ENCODE assay signal across 13 mouse cellular contexts in the genomic region with DNA sequence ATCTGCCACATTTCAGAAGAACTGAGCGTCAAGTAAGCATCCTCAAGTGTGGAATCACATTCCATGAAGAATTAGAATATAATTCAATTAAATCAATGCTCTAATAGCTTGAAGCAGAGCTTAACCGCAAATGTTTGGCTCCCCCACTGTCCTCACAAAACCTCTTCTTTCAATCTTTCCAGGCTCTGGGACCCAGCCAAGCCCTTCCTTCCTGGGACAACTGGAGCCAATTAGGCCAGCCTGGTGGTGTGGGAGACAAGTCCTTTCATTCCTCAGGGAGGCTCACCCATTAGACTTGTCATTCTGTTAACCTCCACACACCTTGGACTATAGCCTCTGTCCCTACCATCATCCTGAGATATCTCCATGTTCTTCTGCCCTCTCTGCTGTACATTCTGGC. TPM values are rescaled to one million over a fixed set of nuclear protein-coding genes. Genes with fewer than 3 reads are reported as not detected.
A peak's percentile ranks its signal among the peaks of the same experiment; 100 is the strongest.
DNase-seq lines count a peak whose midpoint lies in the region; ATAC-seq and TF ChIP-seq lines count a peak whose summit lies in the region.
"Had no signal": no experiment of that assay in that cellular context is flagged by ENCODE, and none has a peak within 500 bp of the region (broad histone marks: within the 10 kb centered on the region; RNA-seq: fewer than 3 reads in every experiment).

No protein-coding gene starts in this region.

- no peaks in the 10 kb centered on the region for H3K27me3 ChIP-seq in lung, postnatal 0 days (replicated peaks; ENCODE audit: insufficient read depth, low read length)
- H3K27me3 ChIP-seq in hindbrain, embryonic 10.5 days (ENCODE audit: insufficient read depth, poor library complexity, severe bottlenecking): no peaks in the 10 kb centered on the region
- H3K27me3 ChIP-seq: forebrain, embryonic 12.5 days had no signal

- H3K4me2 ChIP-seq in lung, postnatal 0 days (replicated peaks; ENCODE audit: low read depth, low read length): no peak overlapping the region
- H3K4me2 ChIP-seq: forebrain, embryonic 12.5 days had no signal

- H3K27ac ChIP-seq in lung, postnatal 0 days (ENCODE audit: low read length): no peak overlapping the region
- no peak overlapping the region for H3K27ac ChIP-seq in hindbrain, embryonic 10.5 days
- H3K27ac ChIP-seq: forebrain, embryonic 12.5 days had no signal

- H3K9me3 ChIP-seq in lung, postnatal 0 days (ENCODE audit: low read length): no peaks in the 10 kb centered on the region
- no peaks in the 10 kb centered on the region for H3K9me3 ChIP-seq in hindbrain, embryonic 10.5 days
- H3K9me3 ChIP-seq: forebrain, embryonic 12.5 days had no signal

- no peaks in the 10 kb centered on the region for H3K36me3 ChIP-seq in lung, postnatal 0 days (ENCODE audit: insufficient read depth, low read length)
- no peaks in the 10 kb centered on the region for H3K36me3 ChIP-seq in hindbrain, embryonic 10.5 days
- H3K36me3 ChIP-seq: forebrain, embryonic 12.5 days had no signal

- TF ChIP-seq CTCF in lung, postnatal 0 days (IDR thresholded peaks at IDR 0.05): no peak

- no peak overlapping the region for H3K9ac ChIP-seq in lung, postnatal 0 days (replicated peaks; ENCODE audit: low read depth)
- H3K9ac ChIP-seq: forebrain, embryonic 12.5 days had no signal

- no peak for TF ChIP-seq EP300 in lung, postnatal 0 days (IDR thresholded peaks at IDR 0.05)

- ATAC-seq in lung, postnatal 0 days: no peak

- DNase-seq in cerebellum, postnatal 10 days: peak; percentile 54 to 62
- DNase-seq in cerebellum, adult 8-10 months: no peak
- peak; percentile 85 for DNase-seq in lung, postnatal 10 days
- DNase-seq in lung, postnatal 0 days (ENCODE audit: low spot score): no peak
- DNase-seq in heart, postnatal 10 days: peak; percentile 74 to 80
- DNase-seq in lung, postnatal 4 days: peak; percentile 47 to 54
- no peak for DNase-seq in natural killer cell, adult 2 months (ENCODE audit: low spot score in 2 of 2)
- no peak for DNase-seq in hindbrain, embryonic 10.5 days (ENCODE audit: low spot score)
- DNase-seq: B cell, adult 2 months; cerebellum, adult 11-12 months had no signal

- intact Hi-C loops in heart, postnatal 10 days (cut with DNase I): no loop called here

- H3K4me3 ChIP-seq in lung, postnatal 0 days (ENCODE audit: low read depth, low read length): no peak overlapping the region
- no peak overlapping the region for H3K4me3 ChIP-seq in hindbrain, embryonic 10.5 days
- H3K4me3 ChIP-seq: forebrain, embryonic 12.5 days; megakaryocyte, embryonic 14.5 days had no signal

- H3K4me1 ChIP-seq in lung, postnatal 0 days (ENCODE audit: insufficient read depth, low read depth, low read length): peaks cover 7% of the 10 kb centered on the region; the same call in 1 of the 2 replicates
- H3K4me1 ChIP-seq in hindbrain, embryonic 10.5 days (replicated peaks): no peaks in the 10 kb centered on the region
- H3K4me1 ChIP-seq: forebrain, embryonic 12.5 days had no signal

- whole genome bisulfite sequencing in lung, postnatal 0 days: 80% methylated on average over 2 of the region's 2 CpGs
- WGBS in hindbrain, embryonic 10.5 days: 89% methylated on average over 2 of the region's 2 CpGs

RNA-seq across cellular contexts. Expression of a gene that starts 6.9 kb away (rescaled TPM):
- 143 and 160 TPM in 2 replicates for polyA plus RNA-seq in lung, postnatal 0 days (2015; fragmentation: Nextera tagmentation; extraction: Ambion mirVana)
- total RNA-seq in heart, postnatal 10 days (2021): 100 to 1,000 TPM; 113 to 125 TPM
- polyA plus RNA-seq in hindbrain, embryonic 10.5 days (2016; fragmentation: Nextera tagmentation; extraction: Ambion mirVana): 99.2 and 99.9 TPM in 2 replicates

RNA-seq across cellular contexts. Expression of a gene that starts 32.6 kb away (rescaled TPM):
- polyA plus RNA-seq in lung, postnatal 0 days (2015; fragmentation: Nextera tagmentation; extraction: Ambion mirVana): 0.96 and 2.1 TPM in 2 replicates
- total RNA-seq in heart, postnatal 10 days (2021): 1 to 10 TPM in 1 of 2 experiments, under 1 TPM in 1; 0.91 to 1.1 TPM
- 18.0 and 41.8 TPM in 2 replicates for polyA plus RNA-seq in hindbrain, embryonic 10.5 days (2016; fragmentation: Nextera tagmentation; extraction: Ambion mirVana)
- total RNA-seq: liver, adult 2 months had no signal
- polyA plus RNA-seq: liver, adult 2 months had no signal

Comparison
In these comparisons a context has a peak if more than half of its experiments do, and no peak if none do; other contexts are left out.
1. DNase-seq: peak in cerebellum, postnatal 10 days (2 of 2), lung, postnatal 10 days (single experiment), heart, postnatal 10 days (2 of 2) and lung, postnatal 4 days (2 of 2); none in cerebellum, adult 8-10 months (single experiment), lung, postnatal 0 days (single experiment), natural killer cell, adult 2 months (0 of 2) and hindbrain, embryonic 10.5 days (single experiment).